Mouse (Mus musculus) liver, postnatal 0 days (tissue): ENCODE measurements at regions not wholly inside any gene's neighbourhood (a gene's known extent, or its start where the extent isn't known, plus 50 kb on each side); places are given as distances from the start of the nearest gene placed in this dataset.

Experiments
- CTCF ChIP-seq: sonication (generic); IDR thresholded peaks from 2 replicates; pipeline ENCODE4 v1.5.1; 2016; ENCODE audit warnings: antibody characterized with exemption, low read depth
- EP300 ChIP-seq: IDR thresholded peaks from 2 replicates; pipeline ENCODE4 v1.6.1; 2016; ENCODE audit warnings: antibody characterized with exemption, low read depth, mild to moderate bottlenecking

DNA sequence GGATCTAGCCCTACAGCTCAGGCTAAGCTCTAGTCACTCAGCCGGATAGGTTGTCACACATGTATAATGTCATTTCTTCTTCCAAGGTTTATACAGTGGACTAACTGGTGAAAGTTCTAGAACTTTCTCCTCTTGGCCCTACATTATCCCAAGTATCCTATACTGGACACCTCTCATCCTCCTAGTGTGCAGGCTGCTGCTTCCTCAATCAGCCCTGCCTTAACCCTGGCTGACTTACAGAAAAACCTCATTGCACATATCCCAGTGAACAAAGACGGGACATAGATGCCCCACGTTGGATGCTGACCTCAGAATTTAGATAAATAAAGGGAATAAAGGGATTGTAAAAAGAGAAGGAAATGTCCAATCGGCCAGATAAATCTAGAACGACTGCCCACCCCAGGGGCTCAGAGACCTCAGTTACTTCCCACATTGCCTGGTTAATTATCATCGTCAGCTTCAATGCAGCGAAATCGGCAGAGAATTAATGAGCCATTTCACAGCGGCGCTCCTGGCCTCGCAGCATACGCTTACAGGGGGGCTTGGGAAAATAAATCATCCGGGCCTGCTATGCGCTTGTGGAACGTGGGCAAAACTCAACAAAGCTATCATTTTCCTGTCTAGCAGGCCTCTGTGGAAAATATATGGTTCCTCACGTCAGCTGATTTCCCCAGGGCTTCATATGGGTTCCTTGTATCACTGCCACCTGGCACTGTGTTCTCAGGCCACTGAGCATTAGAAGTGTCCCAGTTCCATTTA, 145.5 kb upstream of the Arl4c start:
- TF ChIP-seq CTCF (no peak), EP300 (no peak)
